Mouse (Mus musculus): ENCODE measurements around the gene Fut8. TPM values are rescaled to one million over a fixed set of nuclear protein-coding genes. Genes with fewer than 3 reads are reported as not detected.

The Fut8 gene
- total and polyA plus RNA-seq, 3 experiments: 60.6 to 124 (median 86.0) TPM

GRCm38 (mm10) chr12:77224121-77224520 is 13.8 kb upstream of the Fut8 start:
- Histone ChIP-seq H3K4me3 (replicated peaks in 1 of 3; ENCODE audit: low read depth in 2 of 3, low read length in 2 of 3, poor library complexity in 1 of 3) (no peak overlapping the region), H3K27ac (ENCODE audit: insufficient read depth, low read depth) (no peak overlapping the region), H3K4me1 (ENCODE audit: control insufficient read depth in 1 of 2, insufficient read depth in 2 of 2) (peaks cover 0 to 10% of the 10 kb centered on the region in 2 experiments; a peak in 2 of 4 replicates), H3K36me3 (replicated peaks in 1 of 2; ENCODE audit: control insufficient read depth in 1 of 2, insufficient read depth in 1 of 2, low read length in 1 of 2) (no peaks in the 10 kb centered on the region), H3K9me3 (replicated peaks; ENCODE audit: low read length) (no peaks in the 10 kb centered on the region), H3K9ac (ENCODE audit: insufficient read depth, low read depth) (no peak overlapping the region), H3K4me2 (ENCODE audit: insufficient read depth, low read depth, poor library complexity, severe bottlenecking) (no peak overlapping the region), H3K27me3 (replicated peaks) (no peaks in the 10 kb centered on the region), H3K79me2 (replicated peaks; ENCODE audit: control insufficient read depth, extremely low read depth, insufficient read depth, poor library complexity, severe bottlenecking) (no peaks in the 10 kb centered on the region)
- TF ChIP-seq EP300 (IDR thresholded peaks at IDR 0.05; ENCODE audit: low read length) (no peak), PAX5 (IDR thresholded peaks at IDR 0.05; ENCODE audit: low read length) (no peak), SIN3A (IDR thresholded peaks at IDR 0.05; ENCODE audit: low read length) (no peak), NELFE (IDR thresholded peaks at IDR 0.05; ENCODE audit: low read depth, low read length) (no peak), MYC (IDR thresholded peaks at IDR 0.05; ENCODE audit: low read depth, low read length) (no peak)
- dilution Hi-C loops (cut with MboI; ENCODE audit: extremely low pct_ligation_motif_present, extremely low pct_unique_long_range_greater_than_20kb, low sequenced_read_pairs): no loop called here
- in situ Hi-C loops (cut with MboI; ENCODE audit: low pct_ligation_motif_present, low pct_unique_long_range_greater_than_20kb, low sequenced_read_pairs): no loop called here
- no peak for DNase-seq (ENCODE audit: extremely low read depth)

- Histone ChIP-seq H3K27ac (ENCODE audit: insufficient read depth, low read depth) (no peak overlapping the region), H3K4me3 (replicated peaks in 1 of 3; ENCODE audit: low read depth in 2 of 3, low read length in 2 of 3, poor library complexity in 1 of 3) (no peak overlapping the region), H3K9me3 (replicated peaks; ENCODE audit: low read length) (no peaks in the 10 kb centered on the region), H3K79me2 (replicated peaks; ENCODE audit: control insufficient read depth, extremely low read depth, insufficient read depth, poor library complexity, severe bottlenecking) (no peaks in the 10 kb centered on the region), H3K9ac (ENCODE audit: insufficient read depth, low read depth) (no peak overlapping the region), H3K4me2 (ENCODE audit: insufficient read depth, low read depth, poor library complexity, severe bottlenecking) (no peak overlapping the region), H3K27me3 (replicated peaks) (no peaks in the 10 kb centered on the region), H3K4me1 (ENCODE audit: control insufficient read depth in 1 of 2, insufficient read depth in 2 of 2) (peaks cover 0 to 10% of the 10 kb centered on the region in 2 experiments; a peak in 2 of 4 replicates), H3K36me3 (replicated peaks in 1 of 2; ENCODE audit: control insufficient read depth in 1 of 2, insufficient read depth in 1 of 2, low read length in 1 of 2) (no peaks in the 10 kb centered on the region)
- in situ Hi-C loops (cut with MboI; ENCODE audit: low pct_ligation_motif_present, low pct_unique_long_range_greater_than_20kb, low sequenced_read_pairs): loop anchor here (25.0 kb wide), 2 partner anchors 437 to 562 kb away; no protein-coding TSS in a partner anchor
- DNase-seq (ENCODE audit: extremely low read depth): no peak
- TF ChIP-seq BHLHE40 (IDR thresholded peaks at IDR 0.05; ENCODE audit: low read depth, low read length) (no peak), UBTF (IDR thresholded peaks at IDR 0.05; ENCODE audit: low read depth, low read length) (no peak), SIN3A (IDR thresholded peaks at IDR 0.05; ENCODE audit: low read length) (no peak), MAFK (IDR thresholded peaks at IDR 0.05; ENCODE audit: insufficient replicate concordance, low read length) (no peak)
- dilution Hi-C loops (cut with MboI; ENCODE audit: extremely low pct_ligation_motif_present, extremely low pct_unique_long_range_greater_than_20kb, low sequenced_read_pairs): no loop called here
Observed at GRCm38 (mm10) chr12:77224891-77225290, 13.0 kb upstream of the Fut8 start.

GRCm38 (mm10) chr12:77225727-77226126 is 12.2 kb upstream of the Fut8 start:
- no peak for DNase-seq (ENCODE audit: extremely low read depth)
- H3K4me3 ChIP-seq (replicated peaks in 1 of 3; ENCODE audit: low read depth in 2 of 3, low read length in 2 of 3, poor library complexity in 1 of 3): no peak overlapping the region
- H3K4me2 ChIP-seq (ENCODE audit: insufficient read depth, low read depth, poor library complexity, severe bottlenecking): no peak overlapping the region
- no peak overlapping the region for H3K9ac ChIP-seq (ENCODE audit: insufficient read depth, low read depth)
- dilution Hi-C loops (cut with MboI; ENCODE audit: extremely low pct_ligation_motif_present, extremely low pct_unique_long_range_greater_than_20kb, low sequenced_read_pairs) (no loop called here), in situ Hi-C loops (cut with MboI; ENCODE audit: low pct_ligation_motif_present, low pct_unique_long_range_greater_than_20kb, low sequenced_read_pairs) (loop anchor here (25.0 kb wide), 2 partner anchors 437 to 562 kb away; no protein-coding TSS in a partner anchor)
- no peak for TF ChIP-seq TCF12 (IDR thresholded peaks at IDR 0.05; ENCODE audit: low read depth, low read length)
- no peak for TF ChIP-seq NELFE (IDR thresholded peaks at IDR 0.05; ENCODE audit: low read depth, low read length)
- no peak for TF ChIP-seq MAX (IDR thresholded peaks at IDR 0.05; ENCODE audit: low read length)
- peaks cover 0 to 10% of the 10 kb centered on the region in 2 experiments; a peak in 2 of 4 replicates for H3K4me1 ChIP-seq (ENCODE audit: control insufficient read depth in 1 of 2, insufficient read depth in 2 of 2)
- no peak overlapping the region for H3K27ac ChIP-seq (ENCODE audit: insufficient read depth, low read depth)
- no peaks in the 10 kb centered on the region for H3K36me3 ChIP-seq (replicated peaks in 1 of 2; ENCODE audit: control insufficient read depth in 1 of 2, insufficient read depth in 1 of 2, low read length in 1 of 2)
- no peaks in the 10 kb centered on the region for H3K79me2 ChIP-seq (replicated peaks; ENCODE audit: control insufficient read depth, extremely low read depth, insufficient read depth, poor library complexity, severe bottlenecking)
- no peaks in the 10 kb centered on the region for H3K9me3 ChIP-seq (replicated peaks; ENCODE audit: low read length)
- no peaks in the 10 kb centered on the region for H3K27me3 ChIP-seq (replicated peaks)

Measured in CH12.LX (cell line).